Mouse (Mus musculus) lung, postnatal 10 days (tissue): ENCODE measurements around the gene Gm47985.

Experiments used
- DNase-seq: peaks from one replicate; pipeline ENCODE4 v3.0.0; 2021

Gene Gm47985

DNA sequence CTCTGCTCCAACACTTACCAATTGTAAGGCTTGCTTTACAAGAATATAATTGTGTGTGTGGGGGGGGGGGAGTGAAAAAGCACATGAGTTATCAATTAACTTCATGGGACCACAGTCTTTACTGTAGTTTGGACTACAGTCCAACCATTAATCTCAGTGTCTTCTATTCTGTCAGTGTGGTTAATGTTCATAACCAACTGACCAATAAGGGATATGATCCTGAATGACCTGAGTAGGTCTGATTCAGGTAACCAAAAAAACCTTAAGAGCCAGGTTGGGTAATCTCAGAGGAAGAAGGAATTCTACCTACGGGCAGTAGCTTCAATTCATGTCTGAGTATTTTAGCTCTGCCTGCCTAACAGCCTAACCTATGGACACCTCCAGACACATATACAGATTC is 42.2 kb downstream of the Gm47985 start:
- no peak for DNase-seq

DNA sequence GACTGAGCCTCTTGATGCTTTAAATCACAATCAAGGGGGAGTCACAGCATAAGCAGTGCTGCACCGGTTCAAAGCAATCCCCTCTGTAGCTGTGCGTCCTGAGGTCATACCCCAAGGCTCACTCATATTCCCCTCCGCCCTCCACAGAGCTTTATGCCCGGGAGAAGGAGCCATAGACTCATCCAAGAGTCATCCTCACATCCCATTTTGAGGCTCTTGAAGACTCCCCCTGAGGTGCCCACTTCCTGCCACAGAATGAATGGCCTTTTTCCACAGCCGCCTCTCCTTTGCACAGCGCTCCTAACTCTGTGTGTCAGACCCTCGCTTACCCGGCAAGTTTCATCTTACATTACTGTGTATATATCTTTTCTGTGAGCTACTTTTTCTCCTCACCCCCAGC is 45.2 kb downstream of the Gm47985 start:
- DNase-seq: no peak

DNA sequence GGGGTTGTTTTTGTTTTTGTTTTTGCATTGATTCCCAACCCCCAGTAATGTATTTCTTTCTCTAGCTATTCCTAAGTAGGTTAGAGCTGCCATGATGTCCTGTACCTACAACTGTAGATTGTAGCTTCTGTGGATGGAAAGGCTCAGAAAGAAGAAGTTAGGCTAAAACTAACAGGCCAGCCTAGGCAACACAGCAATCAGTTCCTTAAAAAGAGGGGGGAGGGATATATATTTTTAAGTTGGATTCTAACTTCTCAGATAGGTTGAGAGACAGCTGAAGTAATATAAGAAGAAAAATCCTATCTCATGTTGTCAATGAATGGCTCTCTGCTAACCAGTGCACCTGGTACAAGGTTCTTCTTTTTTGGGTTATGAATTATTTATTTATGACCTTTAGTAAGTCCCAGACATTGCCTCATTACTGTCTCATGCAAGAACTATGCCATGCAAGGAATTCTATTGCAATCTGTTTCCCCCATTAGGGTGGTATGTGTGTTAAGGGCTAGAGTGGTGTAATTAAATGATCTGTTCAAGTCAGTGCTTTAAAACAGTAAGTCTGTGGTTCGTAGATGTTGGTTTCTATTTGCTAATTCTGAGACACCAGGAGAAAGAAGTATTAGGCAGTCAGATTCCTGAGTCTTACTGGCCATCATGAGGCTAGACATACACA is 46.1 kb downstream of the Gm47985 start:
- DNase-seq: no peak

- DNase-seq: no peak
Measured at GRCm38 (mm10) chr1:151232346-151232745, 50.0 kb downstream of the Gm47985 start.

DNA sequence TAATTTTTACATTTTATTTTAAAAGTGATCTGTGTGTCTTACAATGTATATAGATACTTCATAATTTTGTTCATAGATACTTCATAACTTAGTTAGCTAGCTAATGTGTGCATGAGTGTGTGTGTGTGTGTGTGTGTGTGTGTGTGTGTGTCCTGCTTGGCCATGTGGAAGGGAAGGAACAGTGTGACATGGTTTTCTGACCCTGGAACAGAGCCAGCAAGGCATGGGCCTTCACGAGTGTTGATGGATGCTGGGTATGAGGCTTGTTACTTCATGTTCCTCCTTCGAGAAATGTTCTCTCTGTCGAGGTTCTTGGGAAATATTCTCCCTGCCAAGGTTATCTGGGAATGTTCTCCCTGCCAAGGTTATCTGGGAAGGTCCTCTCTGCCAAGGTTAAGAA is 51.4 kb downstream of the Gm47985 start:
- DNase-seq: no peak
